Mouse (Mus musculus) lung, postnatal 0 days (tissue): ENCODE measurements at regions not wholly inside any gene's neighbourhood (a gene's known extent, or its start where the extent isn't known, plus 50 kb on each side); places are given as distances from the start of the nearest gene placed in this dataset.

Experiments used
- ATAC-seq: fragments of 200-750 bp; cut with Nextera tagmentation; 2 replicates; pipeline ENCODE4 v1.8.0; 2017; ENCODE audit warnings: moderate library complexity
- DNase-seq: peaks from one replicate; pipeline ENCODE4 v3.0.0-alpha.2; 2016; ENCODE audit warnings: low spot score
- H3K27ac ChIP-seq: fragments of 300-500 bp; sonication (generic); 2 replicates; pipeline ENCODE4 v1.5.1; 2014; ENCODE audit warnings: antibody characterized with exemption, mild to moderate bottlenecking, low read length, mixed read lengths
- H3K27me3 ChIP-seq: fragments of 300-500 bp; sonication (generic); replicated peaks from 2 replicates; pipeline ENCODE4 v1.6.1; 2014; ENCODE audit warnings: low read length, mixed read lengths; ENCODE audit not compliant: insufficient read depth
- H3K36me3 ChIP-seq: fragments of 300-500 bp; sonication (generic); 2 replicates; pipeline ENCODE4 v1.6.1; 2014; ENCODE audit warnings: low read length, mixed read lengths; ENCODE audit not compliant: insufficient read depth
- H3K4me1 ChIP-seq: fragments of 300-500 bp; sonication (generic); 2 replicates; pipeline ENCODE4 v1.6.1; 2014; ENCODE audit warnings: antibody characterized with exemption, low read depth, low read length, mixed read lengths; ENCODE audit not compliant: insufficient read depth
- H3K4me2 ChIP-seq: fragments of 300-500 bp; sonication (generic); replicated peaks from 2 replicates; pipeline ENCODE4 v1.6.1; 2014; ENCODE audit warnings: low read depth, mild to moderate bottlenecking, low read length, moderate library complexity, mixed read lengths
- H3K4me3 ChIP-seq: fragments of 300-500 bp; sonication (generic); 2 replicates; pipeline ENCODE4 v1.5.1; 2014; ENCODE audit warnings: low read depth, low read length
- H3K9ac ChIP-seq: fragments of 300-500 bp; sonication (generic); replicated peaks from 2 replicates; pipeline ENCODE4 v1.6.1; 2014; ENCODE audit warnings: low read depth, mild to moderate bottlenecking
- H3K9me3 ChIP-seq: fragments of 300-500 bp; sonication (generic); 2 replicates; pipeline ENCODE4 v1.6.1; 2016; ENCODE audit warnings: low read length, mixed read lengths
- CTCF ChIP-seq: IDR thresholded peaks from 2 replicates; pipeline ENCODE4 v1.5.1; 2016; ENCODE audit warnings: antibody characterized with exemption, mild to moderate bottlenecking
- EP300 ChIP-seq: IDR thresholded peaks from 2 replicates; pipeline ENCODE4 v1.6.1; 2016; ENCODE audit warnings: antibody characterized with exemption, mild to moderate bottlenecking, control low read depth
- WGBS: fragments of 180-500 bp; shearing (Covaris S2); extraction: QIAGEN DNeasy Blood & Tissue Kit; methylation state at CpG from one replicate; pipeline ENCODE4 v1.1.7; 2014; 5-methylcytosine and 5-hydroxymethylcytosine counted together

DNA sequence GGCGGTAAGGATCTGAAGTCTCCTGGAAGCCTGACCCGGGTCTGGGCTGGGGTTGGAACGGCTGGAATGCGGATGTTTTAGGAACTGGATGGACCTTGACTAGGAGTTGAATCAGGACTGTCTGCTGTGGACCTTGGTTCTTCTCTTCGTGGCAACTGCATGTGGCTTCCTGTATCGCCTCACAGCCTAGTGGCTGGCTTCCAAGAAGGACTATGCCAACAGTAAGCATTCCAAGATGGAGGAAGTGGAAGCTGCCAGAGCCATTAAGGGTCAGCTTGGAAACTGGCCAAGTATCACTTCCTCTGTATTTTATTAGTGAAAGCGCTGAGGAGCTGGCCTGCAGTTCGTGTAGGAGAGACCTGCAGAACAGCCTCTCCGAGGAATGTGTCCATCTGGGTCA is 98.4 kb upstream of the Galnt15 start:
- no peaks in the 10 kb centered on the region; the same call in 1 of the 2 replicates for H3K4me1 ChIP-seq
- no peaks in the 10 kb centered on the region for H3K36me3 ChIP-seq
- peak overlapping the region; percentile 28; the same call in 1 of the 2 replicates for H3K27ac ChIP-seq
- H3K27me3 ChIP-seq: no peaks in the 10 kb centered on the region
- H3K9ac ChIP-seq: no peak overlapping the region
- H3K4me2 ChIP-seq: no peak overlapping the region
- no peak overlapping the region for H3K4me3 ChIP-seq
- peak; percentile 81 for ATAC-seq
- no peaks in the 10 kb centered on the region for H3K9me3 ChIP-seq
- DNase-seq: peak; percentile 93
- TF ChIP-seq EP300 (peak; percentile 86), CTCF (0 out of 2 replicates have a peak, but pooled peaks have one; percentile 1)
- 16% methylated on average over 9 of the region's 9 CpGs for WGBS

DNA sequence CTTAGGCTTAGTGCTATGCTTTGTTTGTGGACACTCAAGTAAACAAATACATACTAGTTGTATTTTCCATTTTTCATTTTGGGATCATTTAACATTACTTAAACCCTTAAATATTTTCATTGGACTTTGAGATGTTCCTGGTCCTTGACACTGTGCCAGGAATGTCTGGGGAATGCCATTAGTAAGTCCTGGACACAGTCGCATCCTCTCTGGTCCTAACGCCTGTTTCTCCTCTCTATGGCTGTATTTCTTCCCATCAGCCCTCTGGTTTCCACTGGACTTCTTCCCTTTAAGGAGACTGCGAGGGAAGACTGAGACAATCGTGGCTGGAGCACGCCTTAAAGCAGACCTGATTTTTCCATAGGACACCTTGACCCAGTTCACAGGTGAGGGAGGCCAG is 96.8 kb upstream of the Galnt15 start:
- no peaks in the 10 kb centered on the region for H3K27me3 ChIP-seq
- H3K36me3 ChIP-seq: no peaks in the 10 kb centered on the region
- 49% methylated on average over 5 of the region's 5 CpGs for WGBS
- H3K4me1 ChIP-seq: no peaks in the 10 kb centered on the region; the same call in 1 of the 2 replicates
- H3K9ac ChIP-seq: no peak overlapping the region
- ATAC-seq: no peak
- DNase-seq: no peak
- no peak overlapping the region for H3K4me2 ChIP-seq
- no peak overlapping the region for H3K4me3 ChIP-seq
- H3K9me3 ChIP-seq: no peaks in the 10 kb centered on the region
- TF ChIP-seq CTCF (no peak), EP300 (no peak)
- H3K27ac ChIP-seq: no peak overlapping the region

DNA sequence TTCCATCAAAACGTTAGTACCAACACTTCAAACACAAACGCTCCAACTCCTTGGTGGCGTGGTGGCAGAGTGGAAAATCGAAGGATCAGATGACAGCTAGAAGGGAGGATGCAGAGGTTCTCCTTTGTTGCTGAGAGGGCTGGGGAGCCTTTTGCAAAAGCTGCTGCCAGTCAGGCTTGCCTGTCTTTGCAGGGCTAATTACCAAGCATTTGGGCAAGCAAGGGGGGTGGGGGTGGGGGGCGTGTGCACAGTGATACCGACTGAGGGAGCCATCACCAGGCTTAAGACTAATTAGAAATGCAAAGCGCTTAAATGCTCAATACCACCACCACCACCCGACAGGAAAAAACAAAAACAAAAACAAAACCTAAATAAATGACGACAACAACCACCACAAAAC is 95.3 kb upstream of the Galnt15 start:
- H3K9me3 ChIP-seq: no peaks in the 10 kb centered on the region
- no peak overlapping the region for H3K4me3 ChIP-seq
- H3K36me3 ChIP-seq: no peaks in the 10 kb centered on the region
- H3K27ac ChIP-seq: no peak overlapping the region
- H3K4me1 ChIP-seq: no peaks in the 10 kb centered on the region; the same call in 1 of the 2 replicates
- TF ChIP-seq CTCF (no peak), EP300 (no peak)
- H3K9ac ChIP-seq: no peak overlapping the region
- H3K27me3 ChIP-seq: no peaks in the 10 kb centered on the region
- ATAC-seq: no peak
- no peak for DNase-seq
- 19% methylated on average over 9 of the region's 9 CpGs for WGBS
- peak overlapping the region; percentile 48; the same call in 1 of the 2 replicates for H3K4me2 ChIP-seq

DNA sequence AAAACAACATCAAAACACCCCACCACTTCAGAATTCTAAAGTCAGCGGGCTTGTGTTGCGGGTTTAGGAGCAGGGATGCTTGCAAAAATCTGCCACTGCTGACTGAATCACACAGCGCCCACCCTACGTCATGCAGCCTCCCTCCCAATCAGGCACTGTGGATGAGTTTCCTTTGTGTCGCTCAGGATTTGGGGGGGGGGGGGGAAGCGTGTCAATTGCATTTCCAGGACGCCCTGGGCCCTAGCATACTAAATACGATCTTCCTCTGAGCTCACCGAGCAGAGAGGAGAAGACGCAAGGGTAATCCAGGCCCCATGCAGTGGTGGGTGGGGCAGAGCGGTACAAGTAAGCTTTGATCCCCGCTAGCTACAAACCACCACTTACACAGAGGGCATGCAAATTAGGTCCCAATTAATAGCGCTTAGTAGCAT is 94.9 kb upstream of the Galnt15 start:
- Histone ChIP-seq H3K4me1 (no peaks in the 10 kb centered on the region; the same call in 1 of the 2 replicates), H3K36me3 (no peaks in the 10 kb centered on the region), H3K9me3 (no peaks in the 10 kb centered on the region), H3K27ac (no peak overlapping the region), H3K4me3 (peak overlapping the region; percentile 12; the same call in 1 of the 2 replicates), H3K4me2 (peak overlapping the region; percentile 48), H3K27me3 (no peaks in the 10 kb centered on the region), H3K9ac (no peak overlapping the region)
- TF ChIP-seq CTCF (no peak), EP300 (no peak)
- DNase-seq: peak; percentile 49
- 2% methylated on average over 13 of the region's 13 CpGs for WGBS
- ATAC-seq: peak; percentile 52

DNA sequence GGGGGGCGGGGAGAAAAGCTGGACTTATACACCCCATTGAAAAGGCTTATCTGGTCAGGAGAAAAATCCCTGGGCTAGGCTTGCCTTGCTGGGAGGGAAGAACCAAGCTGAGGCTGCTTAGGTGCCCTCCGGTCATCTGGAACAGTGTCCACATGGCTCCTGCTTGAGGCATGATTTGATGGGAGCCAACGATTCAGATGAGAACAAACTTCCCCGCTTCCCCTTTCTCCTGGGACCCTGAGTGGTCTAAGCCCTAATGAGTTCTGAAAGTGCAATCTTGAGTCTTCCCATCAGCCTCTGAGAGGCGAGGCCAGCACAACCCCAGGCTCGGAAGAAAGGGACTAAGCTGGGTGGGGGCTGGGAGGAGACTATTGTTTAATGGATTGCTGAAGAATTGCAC is 94.5 kb upstream of the Galnt15 start:
- Histone ChIP-seq H3K4me2 (peak overlapping the region; percentile 48), H3K27me3 (no peaks in the 10 kb centered on the region), H3K27ac (0 out of 2 replicates have a peak overlapping the region, but pooled peaks have one; percentile 28), H3K4me1 (no peaks in the 10 kb centered on the region; the same call in 1 of the 2 replicates), H3K4me3 (peak overlapping the region; percentile 12; the same call in 1 of the 2 replicates), H3K9ac (no peak overlapping the region), H3K9me3 (no peaks in the 10 kb centered on the region), H3K36me3 (no peaks in the 10 kb centered on the region)
- WGBS: 4% methylated on average over 5 of the region's 6 CpGs
- ATAC-seq: no peak
- TF ChIP-seq CTCF (no peak), EP300 (no peak)
- DNase-seq: no peak

- Histone ChIP-seq H3K36me3 (no peaks in the 10 kb centered on the region), H3K4me3 (no peak overlapping the region), H3K27ac (no peak overlapping the region), H3K9me3 (no peaks in the 10 kb centered on the region), H3K9ac (no peak overlapping the region), H3K4me2 (no peak overlapping the region), H3K4me1 (no peaks in the 10 kb centered on the region; the same call in 1 of the 2 replicates), H3K27me3 (no peaks in the 10 kb centered on the region)
- ATAC-seq (no peak), DNase-seq (no peak)
- TF ChIP-seq EP300 (no peak), CTCF (no peak)
- WGBS: 29% methylated on average over 3 of the region's 3 CpGs
Observed at GRCm38 (mm10) chr14:31934771-31935170, 94.0 kb upstream of the Galnt15 start.
